Mouse (Mus musculus) kidney, embryonic 14.5 days (tissue): Measurements from ENCODE around the gene Pde3a. TPM values are rescaled to one million over a fixed set of nuclear protein-coding genes. Genes with fewer than 3 reads are reported as not detected.

Source experiments
- ATAC-seq: fragments of 200-750 bp; cut with Nextera tagmentation; 2 replicates; pipeline ENCODE4 v1.8.0; 2017; ENCODE audit warnings: moderate number of reproducible peaks, mild to moderate bottlenecking, moderate TSS enrichment, moderate library complexity; ENCODE audit not compliant: low FRiP score, low TSS enrichment
- H3K27ac ChIP-seq: fragments of 300-500 bp; sonication (generic); 2 replicates; pipeline ENCODE4 v1.5.1; 2014; ENCODE audit warnings: low read depth, mild to moderate bottlenecking, low read length, moderate library complexity, mixed read lengths
- H3K27me3 ChIP-seq: fragments of 300-500 bp; sonication (generic); 2 replicates; pipeline ENCODE4 v1.6.1; 2014; ENCODE audit warnings: mild to moderate bottlenecking, low read length; ENCODE audit not compliant: control insufficient read depth, insufficient read depth
- H3K36me3 ChIP-seq: fragments of 300-500 bp; sonication (generic); 2 replicates; pipeline ENCODE4 v1.6.1; 2014; ENCODE audit warnings: low read length, mixed read lengths; ENCODE audit not compliant: control insufficient read depth, insufficient read depth
- H3K4me1 ChIP-seq: fragments of 300-500 bp; sonication (generic); 2 replicates; pipeline ENCODE4 v1.6.1; 2014; ENCODE audit warnings: low read length, mixed read lengths; ENCODE audit not compliant: control insufficient read depth, insufficient read depth
- H3K4me2 ChIP-seq: fragments of 300-500 bp; sonication (generic); replicated peaks from 2 replicates; pipeline ENCODE4 v1.6.1; 2014; ENCODE audit warnings: low read depth, mild to moderate bottlenecking, low read length
- H3K4me3 ChIP-seq: fragments of 300-500 bp; sonication (generic); 2 replicates; pipeline ENCODE4 v1.5.1; 2014; ENCODE audit warnings: mild to moderate bottlenecking, low read length
- H3K9ac ChIP-seq: fragments of 300-500 bp; sonication (generic); 2 replicates; pipeline ENCODE4 v1.6.1; 2014; ENCODE audit warnings: low read depth, mild to moderate bottlenecking, low read length, moderate library complexity
- H3K9me3 ChIP-seq: fragments of 300-500 bp; sonication (generic); 2 replicates; pipeline ENCODE4 v1.6.1; 2016; ENCODE audit warnings: low read length; ENCODE audit not compliant: control insufficient read depth
- WGBS: fragments of 180-500 bp; shearing (Covaris S2); extraction: QIAGEN DNeasy Blood & Tissue Kit; methylation state at CpG from one replicate; pipeline ENCODE4 v1.1.7; 2014; 5-methylcytosine and 5-hydroxymethylcytosine counted together
- polyA plus RNA-seq: library from polyadenylated mRNA; unstranded; fragments of >200 nt; fragmentation: Nextera tagmentation; extraction: Ambion mirVana; gene quantifications from 2 replicates; pipeline ENCODE4 v1.2.1, GENCODE M21; 2014

Pde3a gene
- polyA plus RNA-seq, 1 experiment from 2014 or later, result 13.8 TPM

DNA sequence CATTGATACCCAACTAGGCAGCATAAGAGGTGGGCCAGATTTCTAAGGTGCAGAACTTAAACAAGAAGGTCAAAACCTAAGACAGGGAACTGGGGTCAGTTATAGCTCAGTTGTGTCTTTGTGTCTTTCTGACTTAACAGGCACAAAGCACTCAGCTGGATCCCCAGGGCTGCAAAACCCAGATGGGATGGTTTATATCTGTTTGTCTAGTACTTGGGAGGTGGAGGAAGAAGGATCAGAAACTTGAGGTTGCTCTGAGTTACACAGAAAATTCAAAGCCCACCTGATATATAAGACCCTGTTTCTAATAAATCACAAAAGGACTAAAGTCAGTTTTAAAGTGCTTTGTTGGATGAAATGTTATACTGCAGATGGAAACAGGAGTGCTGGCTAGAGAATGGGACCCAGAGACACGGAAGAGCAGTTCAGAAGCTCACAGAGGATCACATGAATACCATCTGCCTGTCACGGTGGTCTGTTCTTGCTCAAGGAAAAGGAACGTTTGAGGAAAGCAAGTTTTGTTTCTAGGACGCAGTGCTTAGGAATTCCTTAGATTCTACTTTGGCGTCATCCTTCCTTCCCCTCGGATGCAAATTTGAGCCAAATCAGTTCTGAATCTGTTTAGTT is 16.2 kb upstream of the Pde3a start:
- no peak overlapping the region for H3K4me2 ChIP-seq
- no peak overlapping the region for H3K4me3 ChIP-seq
- H3K27ac ChIP-seq, result no peak overlapping the region
- no peaks in the 10 kb centered on the region for H3K36me3 ChIP-seq
- 55% methylated on average over 6 of the region's 6 CpGs for WGBS
- no peaks in the 10 kb centered on the region for H3K4me1 ChIP-seq
- no peak overlapping the region for H3K9ac ChIP-seq
- no peaks in the 10 kb centered on the region for H3K27me3 ChIP-seq
- peak; percentile 81; the same call in 1 of the 2 replicates for ATAC-seq
- no peaks in the 10 kb centered on the region for H3K9me3 ChIP-seq

DNA sequence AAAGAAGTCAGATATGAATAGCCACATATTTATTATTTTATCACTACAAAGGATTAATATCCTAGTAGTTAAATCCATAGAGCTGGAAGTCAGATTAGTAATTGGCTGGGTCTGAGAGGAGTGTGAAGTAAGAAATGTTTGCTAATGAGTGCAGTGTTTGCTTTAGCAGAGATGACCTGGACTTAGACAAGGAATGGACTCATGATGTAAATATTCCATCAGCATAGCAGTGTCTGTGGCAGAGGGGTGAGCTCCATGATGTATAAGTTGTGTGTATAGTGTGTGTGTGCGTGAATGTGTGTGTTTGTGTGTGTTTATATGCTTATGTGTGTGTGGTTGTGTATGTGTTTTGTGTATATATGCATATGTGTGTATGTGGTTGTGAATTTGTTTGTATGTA is 7.3 kb upstream of the Pde3a start:
- no peaks in the 10 kb centered on the region for H3K36me3 ChIP-seq
- H3K27ac ChIP-seq, result no peak overlapping the region
- WGBS, result 91% methylated on average over 1 of the region's 1 CpGs
- H3K27me3 ChIP-seq, result no peaks in the 10 kb centered on the region
- H3K9me3 ChIP-seq, result no peaks in the 10 kb centered on the region
- ATAC-seq, result no peak
- no peak overlapping the region for H3K4me3 ChIP-seq
- no peak overlapping the region for H3K4me2 ChIP-seq
- no peak overlapping the region for H3K9ac ChIP-seq
- H3K4me1 ChIP-seq, result no peaks in the 10 kb centered on the region

DNA sequence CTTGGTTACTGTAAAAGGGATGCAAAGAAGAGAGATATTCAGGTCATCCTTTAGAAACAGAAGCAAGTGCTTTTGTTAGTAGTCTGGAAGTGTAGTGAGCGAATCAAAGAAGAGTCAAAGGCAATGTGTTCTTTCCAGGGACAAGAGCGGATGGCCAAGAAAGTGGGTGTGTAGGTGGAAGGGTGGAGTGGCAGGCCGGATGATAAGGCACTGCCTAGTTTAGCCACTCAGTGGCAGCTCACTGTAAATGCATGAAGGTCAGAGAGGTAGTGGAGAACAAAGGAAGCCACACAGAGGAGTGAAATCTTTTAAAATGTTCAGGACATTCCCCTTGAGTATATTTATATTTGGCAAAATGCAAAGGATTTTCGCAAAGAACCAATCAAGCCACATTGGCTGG is 4.0 kb upstream of the Pde3a start:
- 88% methylated on average over 4 of the region's 4 CpGs for WGBS
- no peaks in the 10 kb centered on the region for H3K27me3 ChIP-seq
- no peak overlapping the region for H3K4me2 ChIP-seq
- no peaks in the 10 kb centered on the region for H3K36me3 ChIP-seq
- H3K4me1 ChIP-seq, result no peaks in the 10 kb centered on the region
- H3K4me3 ChIP-seq, result no peak overlapping the region
- H3K9ac ChIP-seq, result no peak overlapping the region
- no peaks in the 10 kb centered on the region for H3K9me3 ChIP-seq
- H3K27ac ChIP-seq, result no peak overlapping the region
- no peak for ATAC-seq

GRCm38 (mm10) chr6:141246391-141246790 is 2.7 kb upstream of the Pde3a start:
- no peak overlapping the region for H3K4me2 ChIP-seq
- no peaks in the 10 kb centered on the region for H3K36me3 ChIP-seq
- H3K4me1 ChIP-seq, result no peaks in the 10 kb centered on the region
- no peaks in the 10 kb centered on the region for H3K9me3 ChIP-seq
- H3K9ac ChIP-seq, result no peak overlapping the region
- no peak overlapping the region for H3K4me3 ChIP-seq
- no peaks in the 10 kb centered on the region; the same call in 1 of the 2 replicates for H3K27me3 ChIP-seq
- 61% methylated on average over 6 of the region's 6 CpGs for WGBS
- no peak overlapping the region for H3K27ac ChIP-seq
- no peak for ATAC-seq

DNA sequence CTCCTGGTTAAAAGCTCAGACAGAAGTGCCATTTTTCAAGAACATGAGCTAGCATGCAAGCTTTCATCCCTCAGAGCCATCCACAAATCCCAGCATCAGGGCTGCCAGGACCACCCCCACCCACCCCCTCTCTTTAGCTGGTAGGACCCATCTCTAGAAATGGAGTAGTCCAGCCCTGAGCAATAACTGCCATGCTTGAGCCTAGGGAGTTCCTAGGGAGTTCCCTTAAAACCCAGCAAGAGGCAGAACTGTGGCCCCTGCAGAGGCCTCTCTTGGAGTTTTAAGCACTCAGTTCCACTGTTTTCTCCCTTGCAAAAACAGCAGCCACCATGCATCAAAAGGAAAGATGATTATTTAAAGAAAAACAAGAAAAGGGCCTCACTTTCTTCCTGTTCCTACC is 988 bp upstream of the Pde3a start:
- H3K9me3 ChIP-seq, result no peaks in the 10 kb centered on the region
- H3K9ac ChIP-seq, result peak overlapping the region; percentile 48; the same call in 1 of the 2 replicates
- ATAC-seq, result no peak
- H3K36me3 ChIP-seq, result no peaks in the 10 kb centered on the region
- H3K4me1 ChIP-seq, result no peaks in the 10 kb centered on the region
- H3K27ac ChIP-seq, result peak overlapping the region; percentile 42; the same call in 1 of the 2 replicates
- H3K4me2 ChIP-seq, result peak overlapping the region; percentile 84
- H3K27me3 ChIP-seq, result no peaks in the 10 kb centered on the region; the same call in 1 of the 2 replicates
- H3K4me3 ChIP-seq, result peak overlapping the region; percentile 76

DNA sequence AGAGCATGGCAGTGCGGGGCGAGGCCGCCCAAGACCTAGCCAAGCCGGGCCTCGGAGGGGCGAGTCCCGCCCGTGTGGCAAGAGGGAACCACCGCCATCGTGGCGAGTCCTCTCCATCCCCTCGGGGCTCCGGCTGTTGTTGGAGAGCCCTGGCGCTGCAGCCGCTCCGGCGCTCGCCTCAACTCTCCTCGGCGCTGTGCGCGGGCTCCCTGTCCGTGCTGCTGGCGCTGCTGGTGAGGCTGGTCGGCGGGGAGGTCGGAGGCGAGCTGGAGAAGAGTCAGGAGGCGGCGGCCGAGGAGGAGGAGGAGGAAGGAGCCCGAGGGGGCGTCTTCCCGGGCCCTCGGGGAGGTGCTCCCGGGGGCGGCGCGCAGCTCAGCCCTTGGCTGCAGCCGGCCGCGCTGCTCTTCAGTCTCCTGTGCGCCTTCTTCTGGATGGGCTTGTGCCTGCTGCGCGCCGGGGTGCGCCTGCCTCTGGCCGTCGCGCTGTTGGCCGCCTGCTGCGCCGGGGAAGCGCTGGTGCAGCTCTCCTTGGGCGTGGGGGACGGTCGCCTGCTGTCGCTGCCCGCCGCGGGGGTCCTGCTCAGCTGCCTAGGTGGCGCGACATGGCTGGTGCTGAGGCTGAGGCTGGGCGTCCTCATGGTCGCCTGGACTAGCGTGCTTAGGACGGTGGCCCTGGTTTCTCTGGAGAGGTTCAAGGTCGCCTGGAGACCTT is 671 bp downstream of the Pde3a start:
- peak overlapping the region; percentile 76 for H3K4me3 ChIP-seq
- peak overlapping the region; percentile 84 for H3K27ac ChIP-seq
- peak overlapping the region; percentile 78 for H3K9ac ChIP-seq
- no peaks in the 10 kb centered on the region for H3K9me3 ChIP-seq
- no peaks in the 10 kb centered on the region; the same call in 1 of the 2 replicates for H3K27me3 ChIP-seq
- no peaks in the 10 kb centered on the region for H3K4me1 ChIP-seq
- peak; percentile 93 for ATAC-seq
- H3K4me2 ChIP-seq, result peak overlapping the region; percentile 84
- no peaks in the 10 kb centered on the region for H3K36me3 ChIP-seq
- WGBS, result 2% methylated on average over 50 of the region's 68 CpGs

- peak; percentile 45; the same call in 1 of the 2 replicates for ATAC-seq
These were observed 1.2 kb downstream of the Pde3a start for GRCm38 (mm10) chr6:141250296-141250629.

GRCm38 (mm10) chr6:141250984-141251383 is 1.9 kb downstream of the Pde3a start:
- Histone ChIP-seq H3K36me3 (no peaks in the 10 kb centered on the region), H3K9me3 (no peaks in the 10 kb centered on the region), H3K4me3 (peak overlapping the region; percentile 76), H3K4me1 (no peaks in the 10 kb centered on the region), H3K4me2 (peak overlapping the region; percentile 84), H3K27ac (no peak overlapping the region), H3K9ac (peak overlapping the region; percentile 78; the same call in 1 of the 2 replicates), H3K27me3 (no peaks in the 10 kb centered on the region; the same call in 1 of the 2 replicates)
- 24% methylated on average over 6 of the region's 6 CpGs for WGBS
- no peak for ATAC-seq

More at GRCm38 (mm10) chr6:141250296-141250629, 1.2 kb downstream of the Pde3a start:
- no peaks in the 10 kb centered on the region for H3K4me1 ChIP-seq
- no peaks in the 10 kb centered on the region for H3K9me3 ChIP-seq
- peak overlapping the region; percentile 76 for H3K4me3 ChIP-seq
- H3K4me2 ChIP-seq, result peak overlapping the region; percentile 84
- H3K9ac ChIP-seq, result peak overlapping the region; percentile 78
- no peaks in the 10 kb centered on the region; the same call in 1 of the 2 replicates for H3K27me3 ChIP-seq
- H3K36me3 ChIP-seq, result no peaks in the 10 kb centered on the region
- under 1% methylated on average over 22 of the region's 22 CpGs for WGBS
- H3K27ac ChIP-seq, result peak overlapping the region; percentile 84; the same call in 1 of the 2 replicates

DNA sequence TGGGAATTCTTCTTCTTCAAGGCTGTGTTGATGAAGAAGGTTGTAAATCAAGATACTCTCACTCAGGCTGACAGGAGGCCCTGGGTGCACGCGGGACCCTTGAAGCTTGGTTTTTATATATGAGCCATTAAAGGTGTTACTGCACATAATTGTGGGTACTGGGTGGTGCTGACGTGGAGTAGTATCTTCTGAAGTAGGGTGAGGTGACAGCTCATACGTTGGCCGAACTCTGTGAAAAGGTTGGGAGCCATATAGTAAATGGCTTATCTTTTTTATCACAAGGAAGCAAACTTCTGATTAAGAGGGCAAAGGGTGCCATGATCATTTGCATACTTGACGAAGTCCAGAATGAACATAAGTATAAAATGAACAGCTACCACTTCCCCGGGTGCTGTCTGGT is 3.5 kb downstream of the Pde3a start:
- Histone ChIP-seq H3K4me3 (peak overlapping the region; percentile 76; the same call in 1 of the 2 replicates), H3K4me2 (peak overlapping the region; percentile 84), H3K27ac (no peak overlapping the region), H3K9me3 (no peaks in the 10 kb centered on the region), H3K27me3 (no peaks in the 10 kb centered on the region; the same call in 1 of the 2 replicates), H3K9ac (no peak overlapping the region), H3K4me1 (0 out of 2 replicates have a peak, but pooled peaks cover 3% of the 10 kb centered on the region), H3K36me3 (no peaks in the 10 kb centered on the region)
- 71% methylated on average over 7 of the region's 7 CpGs for WGBS
- ATAC-seq, result no peak
